Mouse (Mus musculus) adrenal gland, postnatal 4 days (tissue): Measurements from ENCODE around the gene B2m. TPM values are rescaled to one million over a fixed set of nuclear protein-coding genes. Genes with fewer than 3 reads are reported as not detected.
A peak's percentile ranks its signal among the peaks of the same experiment; 100 is the strongest.

Experiments
- DNase-seq, 2 experiments: peaks; one replicate each; pipeline ENCODE4 v3.0.0; 2021 to 2022; ENCODE audit warnings: low spot score in 2 of 2, mixed read lengths in 2 of 2
- total RNA-seq, 2 experiments: library from RNA; stranded (reverse); gene quantifications; 2 replicates each; pipeline ENCODE4 v1.2.3; 2021

Gene B2m
- total RNA-seq, 2 experiments from 2014 or later: 290 to 339 TPM

DNA sequence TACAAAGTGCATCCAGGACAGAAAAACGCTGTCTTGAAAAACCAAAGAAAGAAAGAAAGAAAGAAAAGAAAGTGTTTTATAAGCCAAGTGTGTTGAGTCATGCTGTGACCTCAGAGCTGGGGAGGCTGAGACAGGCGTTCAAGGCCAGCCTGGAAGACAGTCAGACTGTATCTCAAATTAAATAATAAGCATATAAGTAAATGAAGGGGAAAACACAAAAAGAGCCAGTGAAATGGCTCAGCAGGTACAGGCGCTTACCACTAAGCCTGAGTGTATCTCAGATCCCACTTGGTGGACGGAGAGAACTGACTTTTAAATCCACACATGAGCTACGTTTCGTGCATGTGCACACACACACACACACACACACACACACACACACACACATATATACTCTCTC lies 1.8 kb downstream of the B2m start:
- DNase-seq: no peak

- DNase-seq: no peak
These were observed 2.2 kb downstream of the B2m start for GRCm38 (mm10) chr2:122149716-122150115.

DNA sequence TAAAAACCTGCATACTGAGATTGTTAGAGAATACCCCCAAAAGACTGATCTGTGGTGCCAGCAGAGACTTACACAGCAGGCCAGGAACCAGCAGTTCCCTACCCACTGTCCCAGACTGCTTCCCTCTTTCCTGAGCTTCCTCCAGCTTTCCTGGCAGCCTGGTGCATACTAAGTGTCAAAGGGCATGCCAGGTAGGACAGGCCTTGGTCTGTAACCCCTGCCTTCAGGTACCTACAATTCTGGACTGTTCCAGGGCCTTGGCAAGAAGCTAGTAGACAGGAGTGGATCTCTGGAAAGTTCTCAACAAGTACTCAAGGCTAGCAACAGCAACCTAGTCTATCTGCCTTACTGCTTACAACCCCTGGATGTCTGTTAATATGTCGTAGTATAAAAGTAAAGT lies 3.7 kb downstream of the B2m start:
- no peak for DNase-seq

- no peak for DNase-seq
These were observed 5.4 kb downstream of the B2m start for GRCm38 (mm10) chr2:122152850-122153249.

GRCm38 (mm10) chr2:122153681-122154365 lies 6.3 kb downstream of the B2m start:
- no peak for DNase-seq

GRCm38 (mm10) chr2:122154479-122154878 lies 7.0 kb downstream of the B2m start:
- no peak for DNase-seq

DNA sequence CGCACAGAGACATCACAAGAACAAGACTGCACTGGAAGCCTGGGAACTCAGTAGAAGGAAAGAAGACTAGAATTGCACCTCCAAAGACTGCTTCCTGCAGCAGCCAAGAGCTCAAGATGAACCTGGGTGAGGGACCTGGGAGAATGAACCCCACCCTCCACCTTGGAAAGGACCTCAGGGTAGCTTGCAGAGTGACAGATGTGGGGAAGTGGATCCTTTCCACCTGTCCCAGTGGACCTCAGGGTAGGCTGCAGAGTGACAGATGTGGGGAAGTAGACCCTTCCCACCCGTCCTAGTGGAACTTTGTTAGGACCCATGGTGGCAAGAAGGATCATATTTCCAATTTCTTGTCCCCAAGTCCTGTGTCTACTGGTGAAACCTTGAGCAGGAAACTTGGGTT lies 7.8 kb downstream of the B2m start:
- DNase-seq: no peak

- no peak for DNase-seq
These were observed 8.7 kb downstream of the B2m start for GRCm38 (mm10) chr2:122156051-122156700.

GRCm38 (mm10) chr2:122157561-122157960 lies 10.1 kb downstream of the B2m start:
- DNase-seq: no peak

DNA sequence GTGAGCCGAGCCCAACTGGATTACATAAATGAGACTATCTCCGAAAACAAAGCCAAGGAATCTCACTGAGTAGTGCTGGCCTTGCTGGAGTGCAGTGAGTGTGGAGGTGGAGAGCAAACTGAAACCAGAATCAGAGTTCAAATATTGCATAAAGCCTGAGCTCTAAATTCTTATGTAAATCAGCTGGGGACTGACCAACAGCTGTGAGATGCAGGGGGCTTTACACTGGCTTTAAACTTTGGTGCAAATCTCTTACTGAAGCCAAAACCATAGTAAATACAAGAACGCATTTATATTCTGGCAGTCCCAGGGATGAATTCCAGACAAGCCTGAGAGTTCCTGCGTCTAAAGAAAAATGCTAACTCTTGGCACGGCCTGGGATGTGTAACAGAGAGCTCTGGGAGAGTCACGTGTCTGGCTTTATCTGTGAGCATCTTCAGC lies 10.9 kb downstream of the B2m start:
- DNase-seq: no peak

GRCm38 (mm10) chr2:122159667-122160066 lies 12.2 kb downstream of the B2m start:
- no peak for DNase-seq

DNA sequence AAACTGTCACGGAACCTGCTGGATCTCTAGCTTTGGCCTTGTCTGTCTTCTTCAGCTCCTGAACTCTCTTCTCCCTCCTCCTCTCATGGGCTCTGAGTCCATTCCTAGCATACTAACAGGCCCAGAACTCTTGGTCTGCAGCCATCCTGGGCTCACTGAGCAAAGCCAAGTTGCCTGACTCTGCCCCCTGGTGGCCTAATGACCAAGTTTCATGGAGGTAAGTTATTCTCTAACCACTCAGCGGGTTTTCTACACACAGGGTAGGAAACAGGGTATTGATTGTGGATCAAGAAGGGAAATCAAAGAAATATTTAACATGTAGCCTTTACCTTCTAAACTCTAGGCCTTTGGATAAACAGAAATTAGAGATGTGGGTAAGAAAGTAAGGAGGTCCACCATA lies 13.2 kb downstream of the B2m start, which contains the start of gene Trim69:
TSS of gene Trim69 (plus strand) at position 21 of the 400 bp plus-strand sequence.
- DNase-seq: peak; percentile 54 to 60

DNA sequence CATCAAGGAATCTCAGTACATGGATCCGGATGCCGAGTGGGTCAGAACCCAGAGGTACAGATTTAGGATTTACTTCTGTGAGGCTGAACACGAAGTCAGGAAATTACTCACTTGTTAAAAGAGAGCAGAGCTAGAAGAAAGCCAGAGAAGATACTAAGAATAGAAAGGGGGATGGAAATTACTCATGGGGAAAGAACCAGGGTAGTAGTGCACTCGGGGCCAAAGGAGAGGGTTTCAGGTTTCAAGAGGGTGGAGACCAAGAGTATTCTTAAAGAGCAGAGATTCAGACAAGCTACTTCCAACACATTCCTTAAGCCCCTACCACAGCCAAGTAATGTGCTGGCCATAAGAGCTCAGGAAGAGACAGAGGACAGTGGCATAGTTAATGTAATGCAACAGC lies 14.1 kb downstream of the B2m start:
- DNase-seq: no peak

- DNase-seq: no peak
These were observed 15.0 kb downstream of the B2m start for GRCm38 (mm10) chr2:122162529-122162928.

- DNase-seq: no peak
These were observed 16.1 kb downstream of the B2m start for GRCm38 (mm10) chr2:122163430-122164195.

DNA sequence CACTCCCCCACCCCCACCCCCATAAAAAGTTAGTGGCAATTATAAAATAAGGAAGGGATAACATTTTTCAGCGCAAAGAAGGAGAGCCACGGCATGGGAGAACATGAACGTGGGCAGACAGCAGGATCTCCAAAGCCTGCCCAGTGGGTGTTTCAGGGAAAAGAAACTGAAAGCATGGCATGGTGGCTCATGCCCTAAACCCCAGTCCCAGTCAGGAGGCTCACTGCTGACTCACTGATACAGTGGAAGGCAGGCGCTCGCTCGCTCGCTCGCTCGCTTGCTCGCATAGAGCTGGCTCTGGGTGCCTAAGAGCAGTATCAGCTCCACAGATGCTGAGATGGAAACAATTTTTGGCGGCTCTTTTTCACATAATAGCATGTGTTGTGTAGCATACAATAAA lies 16.8 kb downstream of the B2m start:
- DNase-seq: no peak

DNA sequence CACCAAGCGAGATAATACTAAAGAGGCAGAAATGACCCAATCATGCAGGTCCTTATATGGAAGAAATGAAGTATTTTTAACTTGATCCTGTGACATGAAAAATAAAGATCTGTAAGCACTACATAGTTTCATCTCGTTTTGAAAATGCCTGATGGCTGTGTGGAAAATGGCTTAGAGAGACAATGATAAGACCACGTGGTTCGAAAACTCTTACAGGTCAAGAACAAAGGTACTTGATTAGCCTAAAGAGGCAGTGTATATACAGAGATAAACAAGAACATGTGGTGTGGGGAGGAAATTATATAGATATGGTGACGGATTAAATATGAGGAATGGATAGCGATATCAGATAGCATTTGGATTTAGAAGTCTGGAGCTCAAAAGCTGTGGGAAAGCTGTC lies 23.8 kb downstream of the B2m start:
- DNase-seq: no peak

GRCm38 (mm10) chr2:122172188-122172587 lies 24.7 kb downstream of the B2m start:
- DNase-seq: no peak

DNA sequence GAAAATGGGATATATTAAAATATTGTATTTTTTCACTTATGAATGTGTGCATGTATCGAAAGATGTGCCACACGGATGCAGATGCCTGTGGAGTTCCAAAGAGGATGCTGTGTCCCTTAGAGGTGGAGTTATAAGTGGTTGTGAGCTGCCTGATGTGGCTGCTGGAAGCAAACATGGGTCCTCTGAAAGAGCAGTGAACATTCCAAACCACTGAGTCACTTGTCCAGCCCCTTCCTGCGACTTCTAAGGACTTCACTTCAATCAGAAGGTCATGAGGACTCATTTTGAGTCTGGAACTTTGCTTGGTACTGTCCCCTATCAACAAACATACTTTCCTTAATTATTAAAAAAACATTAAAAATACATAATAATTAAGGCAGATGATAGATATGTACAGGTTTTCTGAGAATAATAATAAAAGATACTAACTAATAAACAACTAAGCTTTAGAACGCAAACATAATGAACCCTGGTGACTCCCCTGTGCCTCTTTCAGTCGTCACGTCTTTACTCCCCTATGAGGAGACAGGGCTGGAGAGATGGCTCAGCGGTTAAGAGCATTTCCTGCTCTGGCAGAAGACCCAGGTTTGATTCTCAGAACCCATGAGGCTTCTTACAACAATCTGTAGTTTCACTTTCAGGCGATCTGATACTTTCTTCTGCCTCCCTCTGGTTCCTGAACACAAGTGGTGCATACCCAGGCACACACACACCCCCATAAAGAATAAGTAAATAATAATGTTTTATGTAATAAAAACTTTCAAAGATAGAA lies 32.8 kb downstream of the B2m start:
- no peak for DNase-seq

DNA sequence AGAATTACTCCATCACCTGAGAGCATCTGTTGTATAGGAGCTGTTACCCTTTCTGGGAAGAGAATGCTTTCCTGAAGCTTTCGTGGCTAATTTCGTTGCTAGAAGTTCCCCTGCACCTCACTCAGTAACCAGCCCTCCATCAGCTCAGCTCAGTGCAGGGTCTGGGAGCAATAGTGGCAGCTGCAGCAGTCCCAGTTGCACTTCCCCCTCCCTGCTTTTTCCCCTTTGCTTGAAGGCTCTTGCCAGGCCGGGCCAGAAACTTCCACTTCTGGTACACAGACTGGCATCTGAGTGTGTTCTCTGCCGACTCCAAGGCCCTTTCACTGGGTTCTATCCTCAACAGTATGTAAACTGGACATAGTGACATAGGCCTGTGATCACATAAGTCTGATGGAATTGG lies 37.6 kb downstream of the B2m start:
- DNase-seq: no peak

GRCm38 (mm10) chr2:122186106-122186505 lies 38.6 kb downstream of the B2m start, which contains the start of the genes Patl2 and Terb2:
Gene Patl2, minus strand, starts transcription at chr2:122186189.
Gene Terb2, plus strand, starts transcription at chr2:122186272.
- DNase-seq: no peak
